Mouse (Mus musculus) ZHBTc4 (cell line): Measurements from ENCODE around the gene Slc38a4.
A peak's percentile ranks its signal among the peaks of the same experiment; 100 is the strongest.

Source experiments
- DNase-seq: peaks from one replicate; pipeline ENCODE4 v3.0.0-alpha.2; 2011; ENCODE audit warnings: low read depth, low spot score

Gene Slc38a4

GRCm38 (mm10) chr15:97019323-97019722 lies 36.4 kb downstream of the Slc38a4 start:
- no peak for DNase-seq

- no peak for DNase-seq
These were observed 38.6 kb downstream of the Slc38a4 start for GRCm38 (mm10) chr15:97017195-97017594.

- no peak for DNase-seq
These were observed 40.6 kb downstream of the Slc38a4 start for GRCm38 (mm10) chr15:97015036-97015596.

GRCm38 (mm10) chr15:97011599-97012372 lies 44.0 kb downstream of the Slc38a4 start:
- DNase-seq = no peak

GRCm38 (mm10) chr15:97009271-97009670 lies 46.5 kb downstream of the Slc38a4 start:
- DNase-seq = no peak

GRCm38 (mm10) chr15:97005631-97006234 lies 50.0 kb downstream of the Slc38a4 start:
- DNase-seq = no peak

- no peak for DNase-seq
These were observed 51.3 kb downstream of the Slc38a4 start for GRCm38 (mm10) chr15:97004525-97004867.

GRCm38 (mm10) chr15:97003851-97004524 lies 51.8 kb downstream of the Slc38a4 start:
- no peak for DNase-seq

- no peak for DNase-seq
These were observed 52.6 kb downstream of the Slc38a4 start for GRCm38 (mm10) chr15:97003186-97003585.

GRCm38 (mm10) chr15:97002752-97003151 lies 53.0 kb downstream of the Slc38a4 start:
- peak; percentile 74 for DNase-seq

GRCm38 (mm10) chr15:97001886-97002285 lies 53.9 kb downstream of the Slc38a4 start:
- DNase-seq = no peak

GRCm38 (mm10) chr15:97001416-97001815 lies 54.3 kb downstream of the Slc38a4 start:
- DNase-seq = no peak

- no peak for DNase-seq
These were observed 55.2 kb downstream of the Slc38a4 start for GRCm38 (mm10) chr15:97000319-97001251.

GRCm38 (mm10) chr15:96999401-96999800 lies 56.4 kb downstream of the Slc38a4 start:
- DNase-seq = no peak

- no peak for DNase-seq
These were observed 70.1 kb downstream of the Slc38a4 start for GRCm38 (mm10) chr15:96985618-96986017.

- DNase-seq = no peak
These were observed 72.0 kb downstream of the Slc38a4 start for GRCm38 (mm10) chr15:96983581-96984330.

GRCm38 (mm10) chr15:96975125-96975524 lies 80.6 kb downstream of the Slc38a4 start:
- DNase-seq = no peak

- DNase-seq = no peak
These were observed 81.6 kb downstream of the Slc38a4 start for GRCm38 (mm10) chr15:96974131-96974530.

- no peak for DNase-seq
These were observed 82.4 kb downstream of the Slc38a4 start for GRCm38 (mm10) chr15:96973370-96973769.

- no peak for DNase-seq
These were observed 83.0 kb downstream of the Slc38a4 start for GRCm38 (mm10) chr15:96972706-96973274.
